Mouse (Mus musculus) G1E (cell line): ENCODE data around the gene Ptpn11.

Source experiments
- CTCF ChIP-seq: IDR thresholded peaks from 2 replicates; pipeline ENCODE4 v1.5.1; 2012; ENCODE audit warnings: low read depth, low read length, inconsistent platforms, mixed read lengths
- GATA1 ChIP-seq: IDR thresholded peaks from 2 replicates; pipeline ENCODE4 v1.6.1; 2012; ENCODE audit warnings: borderline replicate concordance, low read length, inconsistent platforms, mixed read lengths
- TAL1 ChIP-seq: conservative IDR thresholded peaks from 2 replicates; pipeline ENCODE4 v1.6.1; 2012; ENCODE audit warnings: low read depth, low read length, inconsistent platforms, mixed read lengths

GRCm38 (mm10) chr5:121162285-121162684 is 28.9 kb downstream of the Ptpn11 start:
- TF ChIP-seq CTCF: no peak
- TF ChIP-seq GATA1: no peak
- TF ChIP-seq TAL1: no peak
